Mouse (Mus musculus) heart, postnatal 36 days (tissue): ENCODE results near the gene Gm2000. TPM values are rescaled to one million over a fixed set of nuclear protein-coding genes. Genes with fewer than 3 reads are reported as not detected.
"Not testable (repeated sequence)": the region's sequence is repeated elsewhere in the genome, so short reads cannot be mapped to it uniquely, and the experiment has no call there.

ENCODE experiments used
- DNase-seq, 2 experiments: peaks; one replicate each; pipeline ENCODE4 v3.0.0; 2021 to 2022
- intact Hi-C: fragments of 180-260 bp; cut with DNase I; formaldehyde crosslinking; loops from one replicate; pipeline ENCODE4 v1.15.1; 2025
- total RNA-seq, 2 experiments: library from RNA; stranded (reverse); gene quantifications; 2 replicates each; pipeline ENCODE4 v1.2.3; 2021

Gm2000 gene
- total RNA-seq: 100 to 1,000 TPM; 405 to 414 TPM

- no peak for DNase-seq
- intact Hi-C loops: no loop called here
Observed at GRCm38 (mm10) chr1:156365740-156366139, at the start of gene Gm2000. Gene Gm2000 (plus strand): TSS chr1:156366040.

GRCm38 (mm10) chr1:156323126-156323525 lies 42.7 kb upstream of the Gm2000 start:
- no peak for DNase-seq
- intact Hi-C loops: no loop called here

GRCm38 (mm10) chr1:156340847-156341246 lies 25.0 kb upstream of the Gm2000 start:
- DNase-seq: no peak

GRCm38 (mm10) chr1:156344433-156344832 lies 21.4 kb upstream of the Gm2000 start:
- DNase-seq: no peak
- intact Hi-C loops: no loop called here

More at GRCm38 (mm10) chr1:156340847-156341246, 25.0 kb upstream of the Gm2000 start:
- intact Hi-C loops: no loop called here

GRCm38 (mm10) chr1:156345633-156346032 lies 20.2 kb upstream of the Gm2000 start:
- no peak for DNase-seq
- intact Hi-C loops: no loop called here

GRCm38 (mm10) chr1:156349031-156349430 lies 16.8 kb upstream of the Gm2000 start:
- no peak for DNase-seq
- intact Hi-C loops: no loop called here

GRCm38 (mm10) chr1:156350441-156350840 lies 15.4 kb upstream of the Gm2000 start:
- DNase-seq: no peak
- intact Hi-C loops: no loop called here

GRCm38 (mm10) chr1:156352466-156352865 lies 13.4 kb upstream of the Gm2000 start:
- no peak for DNase-seq
- intact Hi-C loops: no loop called here

- intact Hi-C loops: no loop called here
- no peak for DNase-seq
Observed at GRCm38 (mm10) chr1:156381217-156381616, 15.4 kb downstream of the Gm2000 start.

- DNase-seq: no peak
- intact Hi-C loops: no loop called here
Observed at GRCm38 (mm10) chr1:156386232-156386631, 20.4 kb downstream of the Gm2000 start.

- DNase-seq: no peak
- intact Hi-C loops: no loop called here
Observed at GRCm38 (mm10) chr1:156386880-156387279, 21.0 kb downstream of the Gm2000 start.

GRCm38 (mm10) chr1:156393148-156393547 lies 27.3 kb downstream of the Gm2000 start:
- no peak for DNase-seq
- intact Hi-C loops: no loop called here

- intact Hi-C loops, DNase-seq: not testable (repeated sequence)
Observed at GRCm38 (mm10) chr1:156400159-156400558, 34.3 kb downstream of the Gm2000 start.

- no peak for DNase-seq
- intact Hi-C loops: no loop called here
Observed at GRCm38 (mm10) chr1:156402491-156402890, 36.7 kb downstream of the Gm2000 start.

GRCm38 (mm10) chr1:156403251-156403650 lies 37.4 kb downstream of the Gm2000 start:
- no peak for DNase-seq
- intact Hi-C loops: no loop called here

- intact Hi-C loops: no loop called here
- no peak for DNase-seq
Observed at GRCm38 (mm10) chr1:156408004-156408403, 42.2 kb downstream of the Gm2000 start.

GRCm38 (mm10) chr1:156408521-156408920 lies 42.7 kb downstream of the Gm2000 start:
- intact Hi-C loops: no loop called here
- no peak for DNase-seq

Other genes starting within 250 kb of the Gm2000 start
- gene Fam163a, start 161.0 kb upstream of the Gm2000 start, total RNA-seq: under 1 TPM in 1 of 2 experiments, not detected in 1; 0.08 TPM
- gene Tdrd5, start 62.4 kb upstream of the Gm2000 start, total RNA-seq: not detected
- gene Nphs2, start 55.3 kb upstream of the Gm2000 start, total RNA-seq: not detected
- not detected for gene Axdnd1, start 55.1 kb downstream of the Gm2000 start, total RNA-seq
- gene Soat1, start 108.3 kb downstream of the Gm2000 start, total RNA-seq: 1 to 10 TPM; 7.9 to 8.9 TPM
- gene Gm10031, start 158.0 kb downstream of the Gm2000 start, total RNA-seq: 10 to 100 TPM; 48.9 to 51.9 TPM
- 10 to 100 TPM; 21.0 to 21.5 TPM for gene Abl2, start 192.7 kb downstream of the Gm2000 start, total RNA-seq